Mouse (Mus musculus) naive thymus-derived CD4-positive, alpha-beta T cell, adult 2 months (primary cell): ENCODE data around the gene Msrb1.
A peak's percentile ranks its signal among the peaks of the same experiment; 100 is the strongest.

Experiments used
- DNase-seq: peaks from one replicate; pipeline ENCODE4 v3.0.0-alpha.2; 2011; ENCODE audit warnings: low read depth

Gene Msrb1

DNA sequence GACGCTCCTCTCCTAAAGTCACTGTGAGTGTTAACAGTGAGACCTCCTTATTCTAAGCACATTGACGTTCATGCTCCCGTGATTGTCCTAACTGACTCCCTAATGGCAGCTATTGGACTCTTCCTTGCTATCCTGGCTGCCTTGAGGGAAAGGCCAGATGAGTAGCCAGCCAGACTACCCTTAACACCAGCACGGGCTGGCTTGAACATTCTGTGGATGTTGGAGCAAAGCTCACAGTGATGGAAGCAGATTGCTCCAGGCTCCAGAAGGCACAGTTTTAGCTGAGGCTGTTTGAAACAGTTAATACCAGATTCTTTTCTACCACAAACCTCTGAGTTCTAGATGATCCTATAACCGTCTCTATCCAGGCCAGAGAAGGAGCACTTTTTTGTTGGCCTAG is 7.5 kb downstream of the Msrb1 start:
- no peak for DNase-seq

GRCm38 (mm10) chr17:24744381-24744780 is 7.9 kb downstream of the Msrb1 start:
- DNase-seq: no peak

DNA sequence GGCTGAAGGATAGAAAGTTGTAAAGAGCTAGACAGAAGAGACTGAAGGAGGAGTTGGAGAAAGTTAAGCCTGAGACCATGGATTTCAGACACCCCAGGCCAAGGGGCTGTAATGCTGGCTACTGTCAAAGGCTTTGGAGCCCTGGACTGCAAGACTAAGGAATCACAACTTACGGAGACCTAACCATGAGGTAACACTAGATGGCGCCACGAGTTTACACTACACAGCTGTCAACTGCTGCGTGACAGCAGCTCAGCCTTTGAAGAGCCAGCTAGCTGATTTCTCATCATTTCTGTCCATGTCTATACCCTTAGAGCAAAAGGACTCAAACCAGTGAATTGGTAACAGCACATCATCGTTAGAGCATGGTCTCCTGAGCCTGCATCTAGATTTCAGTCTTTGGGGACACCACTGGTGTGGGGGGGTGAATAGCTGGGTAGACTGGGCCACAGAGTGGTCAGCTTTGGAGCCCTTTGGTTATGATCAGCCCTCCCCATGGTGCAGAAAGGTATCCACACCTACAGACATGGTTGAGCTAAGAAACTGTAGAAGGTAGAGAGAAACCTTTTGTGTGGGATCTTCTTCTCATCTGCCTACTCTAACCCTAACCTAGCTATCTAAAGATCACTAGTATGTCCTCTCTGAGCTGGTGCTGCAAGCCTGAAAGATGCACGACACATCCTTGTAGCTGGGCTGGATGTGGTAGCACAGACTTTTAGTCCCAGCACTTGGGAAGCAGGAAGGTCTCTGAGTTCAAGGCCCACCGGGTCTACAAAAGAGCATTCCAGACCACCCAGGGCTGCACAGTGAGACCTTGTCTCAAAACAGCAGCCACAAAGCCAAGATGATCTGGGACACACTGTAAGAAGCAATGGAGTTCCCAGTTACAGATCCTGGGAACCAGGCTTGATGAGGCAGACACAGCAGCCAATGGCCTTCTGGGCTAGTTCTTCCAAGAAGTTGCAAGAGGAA is 9.4 kb downstream of the Msrb1 start:
- DNase-seq: peak; percentile 91

DNA sequence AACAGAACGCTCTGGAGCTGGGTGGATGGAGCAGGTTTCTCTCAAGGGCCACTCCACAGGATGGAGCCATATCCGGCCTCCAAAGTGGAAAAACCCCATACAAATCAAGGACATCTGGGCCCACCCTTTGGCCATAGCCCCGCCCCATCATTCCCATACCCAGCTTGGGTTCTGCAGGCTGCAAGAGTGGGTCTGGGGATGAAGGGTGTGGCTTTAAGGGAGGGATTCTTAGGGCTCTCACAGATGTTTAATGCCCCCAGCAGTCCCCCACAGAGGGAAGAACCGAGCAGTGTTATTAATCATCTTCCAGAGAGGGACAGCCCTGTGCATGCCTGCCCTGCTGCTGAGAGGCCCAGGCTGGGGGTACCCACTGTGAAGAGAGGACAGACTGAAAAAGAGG is 10.5 kb downstream of the Msrb1 start:
- no peak for DNase-seq

- DNase-seq: no peak
These were observed 15.1 kb downstream of the Msrb1 start for GRCm38 (mm10) chr17:24751528-24751927.

DNA sequence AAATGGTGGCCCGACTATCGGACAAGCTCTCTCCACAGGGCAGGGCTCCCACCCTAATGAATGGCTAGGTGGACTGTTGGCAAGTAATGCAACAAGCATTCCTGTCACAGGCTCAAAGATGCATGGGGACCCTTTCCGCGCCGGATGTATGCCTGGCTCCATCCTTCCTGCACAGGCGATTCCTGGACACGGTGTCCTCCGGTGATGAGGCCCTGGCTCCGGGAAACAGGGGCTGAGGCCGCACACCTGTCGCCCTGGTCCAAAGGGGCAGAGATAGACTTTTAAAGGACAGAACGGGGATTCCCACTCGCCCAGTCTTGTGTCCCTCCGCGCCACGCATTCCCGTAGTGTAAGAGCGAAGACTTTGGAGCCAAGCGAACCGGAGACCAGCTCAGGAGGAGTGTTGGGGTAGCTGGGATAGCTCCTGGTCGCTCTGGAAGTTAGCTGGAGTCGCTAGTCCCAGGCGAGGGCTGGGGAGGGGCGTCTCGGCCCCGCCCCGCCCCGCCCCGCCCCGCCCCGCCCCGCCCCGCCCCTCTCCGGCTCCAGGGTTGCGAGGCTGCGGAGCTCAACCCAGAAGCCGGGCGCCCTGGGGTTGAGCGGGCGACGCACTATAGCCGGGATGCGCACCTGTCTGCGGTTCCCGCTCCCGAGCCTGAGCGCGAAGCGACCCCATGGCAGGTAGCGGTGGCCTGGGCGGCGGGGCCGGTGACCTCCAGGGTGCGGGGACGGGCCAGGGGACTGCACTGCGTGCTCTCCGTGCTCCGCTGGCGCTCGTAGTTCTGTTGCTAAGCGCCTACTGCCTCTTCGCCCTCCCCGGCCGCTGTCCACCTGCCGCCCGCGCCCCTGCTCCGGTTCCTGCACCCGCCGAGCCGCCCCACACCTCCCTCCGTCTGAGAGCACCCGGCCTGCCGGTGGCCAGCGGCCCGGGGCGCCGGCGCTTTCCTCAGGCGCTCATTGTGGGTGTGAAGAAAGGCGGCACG is 16.3 kb downstream of the Msrb1 start, which contains the start of gene Hs3st6:
Gene Hs3st6, plus strand, starts transcription at position 574 of the 980 bp plus-strand sequence.
- peak; percentile 38 for DNase-seq

GRCm38 (mm10) chr17:24757394-24757793 is 21.0 kb downstream of the Msrb1 start:
- no peak for DNase-seq

- DNase-seq: no peak
These were observed 24.7 kb downstream of the Msrb1 start for GRCm38 (mm10) chr17:24761121-24761520.

DNA sequence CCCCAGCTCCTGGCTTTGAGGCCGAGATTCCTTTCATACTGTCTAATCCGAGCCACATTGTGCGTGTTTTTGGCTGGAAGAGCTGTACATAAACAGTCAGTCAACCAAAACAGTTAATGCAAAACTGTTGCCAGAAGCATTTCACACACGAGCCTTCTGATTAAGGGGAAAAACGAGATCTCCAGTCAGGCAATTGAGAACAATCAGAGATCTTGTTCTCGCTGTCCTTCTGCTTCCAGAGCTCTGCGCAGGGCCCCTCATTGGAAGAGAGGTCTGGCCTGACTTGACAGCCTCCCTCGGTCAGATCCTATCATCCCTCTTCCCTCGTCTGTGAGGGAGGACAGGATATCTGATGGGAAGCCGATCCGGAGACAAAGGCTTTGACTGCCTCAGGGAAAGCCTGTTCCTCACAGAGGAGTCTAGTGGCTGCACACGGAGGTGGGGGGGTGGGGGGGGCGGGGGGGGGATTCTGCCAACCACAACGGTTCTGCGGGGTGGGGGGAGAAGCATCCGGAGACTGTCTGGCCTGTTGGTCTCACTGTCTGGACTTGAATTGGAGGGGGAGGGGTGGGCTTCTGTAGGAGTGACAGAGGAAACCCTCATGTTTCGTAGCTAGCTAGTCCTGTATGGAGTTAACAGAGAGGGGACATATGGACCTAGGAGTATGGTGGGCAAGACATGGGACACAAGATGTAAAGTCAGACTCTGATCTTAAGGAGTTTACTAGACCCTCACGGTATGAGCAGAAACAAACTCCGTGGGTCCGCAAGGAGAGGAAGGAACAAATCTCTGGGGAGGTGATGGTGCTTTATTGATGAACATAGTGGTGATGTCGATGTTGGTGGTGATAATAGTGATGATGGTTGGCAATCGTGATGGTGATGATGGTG is 28.8 kb downstream of the Msrb1 start:
- DNase-seq: no peak

GRCm38 (mm10) chr17:24766266-24766875 is 29.9 kb downstream of the Msrb1 start:
- DNase-seq: no peak

DNA sequence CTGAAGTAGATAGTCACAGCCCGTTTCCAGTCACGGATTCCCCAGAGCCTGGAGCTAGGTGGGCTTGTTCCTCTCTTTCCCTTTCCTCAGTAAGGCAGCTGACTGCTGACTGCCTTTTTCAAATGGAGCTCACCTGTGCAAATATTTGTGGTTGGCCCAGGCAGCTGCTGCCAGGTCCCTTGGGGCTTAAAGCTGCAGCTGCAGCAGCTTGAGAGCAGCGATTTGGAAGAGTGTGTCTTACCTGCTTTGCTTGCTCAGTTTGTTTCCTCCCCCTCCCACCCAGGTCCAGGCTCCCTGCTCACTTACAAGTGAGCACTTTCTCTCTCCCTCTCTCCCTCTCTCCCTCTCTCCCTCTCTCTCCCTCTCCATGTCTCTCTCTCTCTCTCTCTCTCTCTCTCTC is 32.7 kb downstream of the Msrb1 start:
- DNase-seq: no peak

- DNase-seq: no peak
These were observed 36.8 kb downstream of the Msrb1 start for GRCm38 (mm10) chr17:24773241-24773640.

DNA sequence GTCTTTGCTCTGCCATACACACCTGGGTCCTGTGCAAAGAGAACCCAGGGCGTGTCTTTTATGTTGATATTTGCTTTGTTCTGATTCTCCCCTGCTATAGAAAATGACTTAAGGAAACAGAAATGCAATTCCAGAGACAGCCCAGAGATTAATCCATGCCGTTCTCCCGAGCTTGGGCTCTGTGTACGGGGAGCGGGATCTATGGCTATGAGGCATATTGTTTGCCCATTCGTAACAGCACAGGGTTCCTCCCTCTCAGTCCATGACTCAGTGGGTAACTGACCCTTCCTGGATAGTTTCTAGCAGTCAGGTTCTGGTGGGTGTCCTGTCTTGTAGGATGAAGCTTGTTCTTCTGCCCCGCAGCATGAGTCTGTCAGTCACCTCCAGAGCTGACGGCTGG is 38.7 kb downstream of the Msrb1 start:
- DNase-seq: no peak

DNA sequence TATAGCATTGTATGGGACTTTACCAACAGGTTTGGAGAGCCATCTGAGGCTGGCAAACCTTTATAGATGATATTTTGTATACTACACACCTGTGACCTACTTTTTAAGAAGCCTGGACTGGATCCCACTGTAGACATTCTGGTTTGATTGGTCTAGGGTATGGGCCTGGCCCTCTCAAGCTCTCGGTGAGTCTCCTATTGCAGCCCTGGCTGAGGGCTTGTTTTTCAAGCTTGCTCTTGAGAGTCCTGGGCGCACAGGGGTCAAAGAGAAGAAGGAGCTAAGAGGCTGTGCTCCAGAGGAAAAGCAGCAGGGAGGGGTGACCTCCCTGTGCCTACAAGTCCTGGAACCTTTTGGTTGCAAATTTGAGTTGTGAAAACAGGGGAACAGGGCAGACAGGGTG is 40.6 kb downstream of the Msrb1 start:
- DNase-seq: no peak

DNA sequence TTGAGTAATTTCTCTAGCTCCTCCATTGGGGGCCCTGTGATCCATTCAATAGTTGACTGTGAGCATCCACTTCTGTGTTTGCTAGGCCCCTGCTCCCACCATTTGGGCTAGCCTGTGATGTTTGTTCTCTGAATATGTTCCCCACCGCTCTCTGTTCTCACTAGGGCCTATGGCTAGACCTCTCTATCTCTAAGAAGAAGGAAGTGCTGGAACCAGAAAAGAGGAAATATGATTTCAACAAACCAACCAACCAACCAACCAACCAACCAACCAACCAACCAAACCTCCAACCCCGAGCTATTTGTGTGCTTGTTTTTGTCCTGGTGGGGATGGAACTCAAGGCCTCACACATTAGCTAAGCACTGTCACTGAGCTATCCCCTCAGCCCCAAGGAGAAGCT is 44.4 kb downstream of the Msrb1 start:
- no peak for DNase-seq

GRCm38 (mm10) chr17:24792190-24792589 is 55.7 kb downstream of the Msrb1 start:
- no peak for DNase-seq
